In the genomic region with DNA sequence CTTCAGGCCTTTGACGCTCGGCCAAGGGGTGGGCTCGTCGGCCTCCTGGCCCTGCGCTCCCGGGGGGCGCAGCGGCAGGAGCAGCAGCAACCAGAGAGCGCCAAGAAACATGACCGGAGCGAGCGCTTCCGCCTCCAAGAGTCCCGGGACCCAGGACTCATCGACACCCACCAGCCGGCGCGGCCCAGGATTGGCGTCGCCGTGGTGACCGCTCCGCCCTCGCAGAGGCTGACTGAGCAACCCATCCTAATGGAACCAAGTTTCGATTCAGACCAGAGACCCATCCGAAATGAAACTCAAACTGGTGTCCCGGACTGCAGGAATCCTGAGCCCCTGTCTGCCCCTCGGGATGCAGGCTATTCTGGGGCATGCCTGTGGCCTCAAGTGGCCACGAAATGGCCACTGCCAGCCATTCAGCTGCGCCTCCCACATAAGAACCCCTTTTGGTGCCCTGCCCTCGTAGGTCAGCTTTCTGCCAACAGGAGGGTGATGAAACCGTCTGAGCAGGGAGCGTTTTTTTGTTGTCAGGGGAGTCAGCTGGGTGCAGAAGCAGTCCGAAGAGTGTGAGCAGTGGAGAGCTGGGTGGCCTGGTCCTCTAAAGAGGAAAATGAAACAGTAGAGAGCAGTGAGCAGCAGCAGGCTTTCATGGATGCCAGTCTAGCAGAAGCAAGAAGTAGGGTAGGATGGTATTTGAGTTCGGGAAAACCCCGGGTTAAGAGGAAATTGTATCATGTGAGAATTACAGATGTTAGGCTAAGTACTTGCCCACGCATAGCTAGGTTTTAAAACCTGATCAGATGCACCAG, we compare ENCODE assay signal across 8 mouse cellular contexts. TPM values are rescaled to one million over a fixed set of nuclear protein-coding genes. Genes with fewer than 3 reads are reported as not detected.
DNase-seq lines count a peak whose midpoint lies in the region; ATAC-seq lines count a peak whose summit lies in the region.

TSS of gene Tor3a (minus strand) at position 162 of the 806 bp plus-strand sequence.

- peaks cover 8% of the 10 kb centered on the region for H3K36me3 ChIP-seq in limb, embryonic 13.5 days
- H3K36me3 ChIP-seq in midbrain, embryonic 14.5 days (ENCODE audit: control insufficient read depth, insufficient read depth, low read length): no peaks in the 10 kb centered on the region

- DNase-seq in 3134 (ENCODE audit: extremely low read depth, insufficient read length, low spot score): peak; percentile 96
- DNase-seq in adrenal gland, adult 2 months: peak; percentile 94
- peak; percentile 75 for DNase-seq in embryo, embryonic 9.5 days (ENCODE audit: extremely low spot score)
- peak; percentile 99 for DNase-seq in heart, adult 11 months
- DNase-seq in kidney, adult 11 months: peak; percentile 83
- DNase-seq in midbrain, embryonic 14.5 days: peak; percentile 76
- DNase-seq in spleen, adult 18-20 months: peak; percentile 70 to 76

- H3K27me3 ChIP-seq in limb, embryonic 13.5 days: no peaks in the 10 kb centered on the region
- 0 out of 2 replicates have a peak, but pooled peaks cover 4% of the 10 kb centered on the region for H3K27me3 ChIP-seq in midbrain, embryonic 14.5 days (ENCODE audit: control insufficient read depth, insufficient read depth, low read length)

- peak within 1 kb of the TSS; percentile 65 for H3K4me3 ChIP-seq in limb, embryonic 13.5 days
- H3K4me3 ChIP-seq in midbrain, embryonic 14.5 days (replicated peaks; ENCODE audit: low read depth, low read length): peak within 1 kb of the TSS; percentile 48

- H3K4me1 ChIP-seq in limb, embryonic 13.5 days: peaks cover 18% of the 10 kb centered on the region
- peaks cover 12% of the 10 kb centered on the region for H3K4me1 ChIP-seq in midbrain, embryonic 14.5 days (ENCODE audit: control insufficient read depth, insufficient read depth, low read length)

- peak; percentile 63 for ATAC-seq in limb, embryonic 13.5 days (ENCODE audit: low FRiP score, low read depth)
- ATAC-seq in midbrain, embryonic 14.5 days (ENCODE audit: low FRiP score, low TSS enrichment): peak; percentile 27; the same call in 1 of the 2 replicates

- no peak within 1 kb of the TSS for H3K27ac ChIP-seq in limb, embryonic 13.5 days
- no peak within 1 kb of the TSS for H3K27ac ChIP-seq in midbrain, embryonic 14.5 days (replicated peaks; ENCODE audit: low read depth, low read length)

- H3K4me2 ChIP-seq in limb, embryonic 13.5 days (replicated peaks): peak within 1 kb of the TSS; percentile 99
- H3K4me2 ChIP-seq in midbrain, embryonic 14.5 days (ENCODE audit: low read length): peak within 1 kb of the TSS; percentile 95

- H3K9ac ChIP-seq in limb, embryonic 13.5 days: peak within 1 kb of the TSS; percentile 72
- peak within 1 kb of the TSS; percentile 55 for H3K9ac ChIP-seq in midbrain, embryonic 14.5 days (replicated peaks; ENCODE audit: low read length)

- no peaks in the 10 kb centered on the region for H3K9me3 ChIP-seq in limb, embryonic 13.5 days
- H3K9me3 ChIP-seq in midbrain, embryonic 14.5 days (ENCODE audit: control insufficient read depth, low read length): no peaks in the 10 kb centered on the region

- 7% methylated on average over 37 of the region's 37 CpGs for WGBS in limb, embryonic 13.5 days
- WGBS in midbrain, embryonic 14.5 days: 8% methylated on average over 37 of the region's 37 CpGs

RNA-seq across cellular contexts. Expression of gene Tor3a, which starts in this region (rescaled TPM):
- total RNA-seq in adrenal gland, adult 2 months (2021): 10 to 100 TPM; 15.1 to 24.6 TPM
- 21.5 and 48.9 TPM in 2 replicates for polyA plus RNA-seq in adrenal gland, adult 2 months (2012; rRNA removed)
- polyA plus RNA-seq in limb, embryonic 13.5 days (2015; fragmentation: Nextera tagmentation; extraction: Ambion mirVana): 8.3 and 8.4 TPM in 2 replicates
- 1.6 and 4.6 TPM in 2 replicates for polyA plus RNA-seq in midbrain, embryonic 14.5 days (2014; fragmentation: Nextera tagmentation; extraction: Ambion mirVana)
